Mouse (Mus musculus): ENCODE data around the gene Gltp.

DNA sequence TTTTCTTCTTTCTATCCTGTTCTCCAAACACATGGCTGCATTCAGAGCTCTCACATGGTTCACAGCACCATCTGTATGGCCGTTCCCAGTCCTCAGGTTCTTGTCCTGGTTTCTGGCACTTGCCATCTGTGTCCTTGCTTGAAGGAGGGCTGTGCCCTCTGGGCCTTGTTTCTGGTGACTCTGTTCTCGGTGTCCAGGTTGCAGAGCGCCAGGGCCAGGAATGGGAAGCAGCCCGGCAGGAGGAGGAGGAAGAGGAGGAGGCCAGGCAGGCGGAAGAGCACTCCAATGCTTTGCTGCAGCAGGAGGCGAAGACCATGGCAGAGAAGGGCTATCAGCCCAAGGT lies 29.1 kb upstream of the Gltp start:
- TF ChIP-seq EP300 (IDR thresholded peaks at IDR 0.05; ENCODE audit: low read depth): no peak
- TF ChIP-seq CTCF (IDR thresholded peaks at IDR 0.05; ENCODE audit: low read depth): no peak

All from liver, postnatal 0 days (tissue).